In the genomic region with DNA sequence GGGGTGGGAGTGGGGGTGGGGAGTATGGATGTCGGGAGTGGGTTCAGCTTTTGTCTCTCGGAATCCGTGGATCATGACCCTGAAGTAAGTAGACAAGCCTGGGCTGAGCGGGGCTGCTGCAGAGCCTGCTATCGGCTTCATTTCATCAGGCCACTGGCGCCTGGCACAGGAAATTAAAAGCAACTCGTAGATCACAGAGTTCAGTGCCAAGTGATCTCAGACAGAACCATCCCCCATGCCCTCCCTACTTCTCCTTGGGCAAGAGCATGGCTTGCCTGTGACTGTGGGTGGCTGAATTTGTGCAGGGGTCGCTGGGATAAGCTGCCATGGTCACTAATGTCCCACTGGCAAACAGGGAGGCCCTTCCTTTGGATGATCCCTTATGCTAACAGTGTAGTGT, we compare ENCODE assay signal across 20 mouse cellular contexts.
A peak's percentile ranks its signal among the peaks of the same experiment; 100 is the strongest.
DNase-seq lines count a peak whose midpoint lies in the region; ATAC-seq lines count a peak whose summit lies in the region.
"Had no signal": no experiment of that assay in that cellular context is flagged by ENCODE, and none has a peak within 500 bp of the region (broad histone marks: within the 10 kb centered on the region; RNA-seq: fewer than 3 reads in every experiment).

No protein-coding gene starts in this region.

- intact Hi-C loops in left cerebral cortex, postnatal 4 days (cut with DNase I), result no loop called here

- H3K27ac ChIP-seq in heart, embryonic 10.5 days, result no peak overlapping the region
- no peak overlapping the region for H3K27ac ChIP-seq in heart, embryonic 14.5 days (replicated peaks in 1 of 2; ENCODE audit: control insufficient read depth in 1 of 2, insufficient read depth in 1 of 2, low read depth in 2 of 2, low read length in 2 of 2)
- H3K27ac ChIP-seq: forebrain, embryonic 13.5 days; hindbrain, embryonic 12.5 days; layer of hippocampus, adult 2 months; left cerebral cortex, adult 2 months; limb, embryonic 13.5 days; macrophage; midbrain, embryonic 12.5 days had no signal

- no peak overlapping the region for H3K9ac ChIP-seq in heart, embryonic 14.5 days (ENCODE audit: low read length)
- H3K9ac ChIP-seq: forebrain, embryonic 13.5 days; hindbrain, embryonic 12.5 days; limb, embryonic 13.5 days; midbrain, embryonic 12.5 days had no signal

- peak; percentile 29; the same call in 1 of the 2 replicates for ATAC-seq in heart, embryonic 14.5 days (ENCODE audit: insufficient number of reproducible peaks, insufficient read depth, low FRiP score, low read depth)
- ATAC-seq: forebrain, embryonic 13.5 days; intestine, embryonic 16.5 days had no signal

- no peaks in the 10 kb centered on the region for H3K27me3 ChIP-seq in heart, embryonic 10.5 days (ENCODE audit: insufficient read depth, poor library complexity, severe bottlenecking)
- no peaks in the 10 kb centered on the region for H3K27me3 ChIP-seq in heart, embryonic 14.5 days (ENCODE audit: control insufficient read depth, insufficient read depth, low read length)
- H3K27me3 ChIP-seq: forebrain, embryonic 13.5 days; hindbrain, embryonic 12.5 days; limb, embryonic 13.5 days; midbrain, embryonic 12.5 days had no signal

- peak; percentile 96 for DNase-seq in heart, adult 11 months
- DNase-seq in heart, embryonic 10.5 days (ENCODE audit: low spot score), result no peak
- DNase-seq in left cerebral cortex, postnatal 4 days, result peak; percentile 6
- no peak for DNase-seq in left cerebral cortex, adult 9 months (ENCODE audit: low spot score in 2 of 2)
- peak; percentile 38 for DNase-seq in adrenal gland, adult 8-10 months
- DNase-seq in lung, postnatal 25 days (ENCODE audit: low spot score), result no peak
- no peak for DNase-seq in left cerebral cortex, adult 11 months (ENCODE audit: low spot score)
- DNase-seq: B cell, adult 2 months; cerebellum, adult 11 months; right cerebral cortex, postnatal 4 days; thymus, adult 2 months had no signal

- no peak overlapping the region for H3K4me3 ChIP-seq in heart, embryonic 10.5 days
- H3K4me3 ChIP-seq in heart, embryonic 14.5 days (ENCODE audit: control insufficient read depth in 1 of 2, insufficient read depth in 1 of 2, low read depth in 1 of 2, low read length in 2 of 2), result no peak overlapping the region
- H3K4me3 ChIP-seq: forebrain, embryonic 13.5 days; hindbrain, embryonic 12.5 days; layer of hippocampus, adult 2 months; left cerebral cortex, adult 2 months; limb, embryonic 13.5 days; midbrain, embryonic 12.5 days had no signal

- WGBS in heart, embryonic 10.5 days, result 69% methylated on average over 8 of the region's 8 CpGs
- 66% methylated on average over 8 of the region's 8 CpGs for WGBS in heart, embryonic 14.5 days

- H3K4me2 ChIP-seq in heart, embryonic 14.5 days (ENCODE audit: low read length), result no peak overlapping the region
- H3K4me2 ChIP-seq: forebrain, embryonic 13.5 days; hindbrain, embryonic 12.5 days; limb, embryonic 13.5 days; midbrain, embryonic 12.5 days had no signal

- H3K36me3 ChIP-seq in heart, embryonic 10.5 days, result no peaks in the 10 kb centered on the region
- H3K36me3 ChIP-seq in heart, embryonic 14.5 days (ENCODE audit: control insufficient read depth, insufficient read depth, low read length), result no peaks in the 10 kb centered on the region
- H3K36me3 ChIP-seq: hindbrain, embryonic 12.5 days; limb, embryonic 13.5 days; midbrain, embryonic 12.5 days had no signal

- H3K9me3 ChIP-seq in heart, embryonic 10.5 days, result no peaks in the 10 kb centered on the region
- no peaks in the 10 kb centered on the region for H3K9me3 ChIP-seq in heart, embryonic 14.5 days (ENCODE audit: control insufficient read depth, low read length)
- H3K9me3 ChIP-seq: forebrain, embryonic 13.5 days; hindbrain, embryonic 12.5 days; limb, embryonic 13.5 days; midbrain, embryonic 12.5 days had no signal

- peaks cover 10% of the 10 kb centered on the region for H3K4me1 ChIP-seq in heart, embryonic 10.5 days
- H3K4me1 ChIP-seq in heart, embryonic 14.5 days (ENCODE audit: control insufficient read depth in 2 of 2, insufficient read depth in 2 of 2, low read length in 2 of 2), result peaks cover 9 to 10% of the 10 kb centered on the region in 2 experiments
- H3K4me1 ChIP-seq: forebrain, embryonic 13.5 days; hindbrain, embryonic 12.5 days; limb, embryonic 13.5 days; midbrain, embryonic 12.5 days had no signal

Comparison
In these comparisons a context has a peak if more than half of its experiments do, and no peak if none do; other contexts are left out.
1. DNase-seq: peak in heart, adult 11 months (single experiment), left cerebral cortex, postnatal 4 days (single experiment) and adrenal gland, adult 8-10 months (single experiment); none in heart, embryonic 10.5 days (single experiment), left cerebral cortex, adult 9 months (0 of 2), lung, postnatal 25 days (single experiment) and left cerebral cortex, adult 11 months (single experiment).